Mouse (Mus musculus) spleen, adult 2 months (tissue): Measurements from ENCODE around the gene Fcamr.

Source experiments
- CTCF ChIP-seq: fragments of 200-500 bp; IDR thresholded peaks from 2 replicates; pipeline ENCODE4 v1.5.1; 2011; ENCODE audit warnings: mild to moderate bottlenecking, inconsistent platforms; ENCODE audit not compliant: insufficient read depth, insufficient read length, insufficient replicate concordance; ENCODE audit errors: extremely low read depth
- POLR2A ChIP-seq: fragments of 200-500 bp; IDR thresholded peaks from 2 replicates; pipeline ENCODE4 v1.6.1; 2011; ENCODE audit warnings: low read depth, low read length, inconsistent platforms

- TF ChIP-seq POLR2A (no peak), CTCF (no peak)
These were observed 49.0 kb downstream of the Fcamr start for GRCm38 (mm10) chr1:130849530-130850214.
